Mouse (Mus musculus): ENCODE results near the gene Vegfb.

Vegfb gene

DNA sequence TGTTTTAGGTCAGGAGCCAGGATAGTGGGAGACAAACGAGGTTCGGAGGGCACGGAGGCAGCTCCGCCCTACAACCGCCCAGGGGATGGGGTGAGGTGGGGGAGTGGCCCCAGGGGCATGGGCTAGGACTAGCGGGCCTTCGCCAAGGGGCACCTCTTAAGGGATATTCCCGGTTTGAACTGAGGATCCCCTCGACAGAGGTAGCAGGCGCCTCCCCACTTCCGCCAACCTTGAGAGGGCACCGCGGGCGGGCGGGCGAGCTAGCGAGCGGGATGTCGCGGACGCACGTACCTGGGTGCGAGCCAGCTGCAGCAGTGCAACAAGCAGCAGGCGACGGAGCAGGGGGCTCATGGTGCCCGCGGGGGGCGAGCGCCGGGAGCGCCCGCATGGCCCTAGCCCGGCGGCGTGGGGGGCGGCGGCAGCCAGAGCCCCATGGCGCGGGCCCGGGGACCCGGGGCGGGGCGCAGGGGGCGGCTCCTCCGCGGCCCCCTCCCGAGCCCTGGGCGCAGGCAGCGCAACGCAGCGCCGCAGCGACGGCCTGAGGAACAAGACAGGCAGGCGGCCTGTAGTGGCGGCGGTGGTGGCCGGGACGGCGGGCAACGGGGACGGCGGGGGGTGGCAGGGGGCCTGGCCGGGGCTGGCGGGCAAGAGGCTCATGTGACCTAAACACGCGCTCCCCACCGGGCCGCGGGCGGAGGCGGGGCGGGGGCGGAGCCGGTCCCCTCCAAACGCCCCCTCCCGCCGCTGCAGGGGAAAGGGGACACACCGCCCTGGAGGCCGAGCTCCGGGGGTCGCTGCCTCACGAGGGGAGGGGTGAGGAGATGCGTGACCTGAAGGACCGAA lies at the start of gene Vegfb:
Gene Vegfb (minus strand): TSS at position 591 of the 843 bp plus-strand sequence.
- DNase-seq (ENCODE audit: low read depth, low spot score): no peak

DNA sequence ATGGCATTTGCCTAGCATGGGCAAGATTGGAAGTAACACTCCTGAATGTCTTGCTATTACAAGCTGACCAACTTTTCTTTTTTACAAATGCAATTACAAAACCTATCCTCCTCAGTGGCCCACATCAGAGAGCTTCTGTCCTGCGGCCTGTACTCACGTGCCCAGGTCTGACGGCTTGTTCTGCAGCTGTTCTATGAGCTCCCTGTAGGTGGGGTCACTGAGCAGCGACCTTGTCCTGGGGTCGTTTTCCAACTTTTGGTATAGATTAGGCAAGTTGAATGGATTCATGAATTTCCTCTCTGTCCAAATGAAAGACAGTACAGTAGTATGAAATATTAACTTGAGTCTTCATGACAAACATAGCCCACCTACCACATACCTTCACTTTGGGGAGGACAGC lies 46.6 kb upstream of the Vegfb start:
- no peak for DNase-seq (ENCODE audit: low read depth, low spot score)

DNA sequence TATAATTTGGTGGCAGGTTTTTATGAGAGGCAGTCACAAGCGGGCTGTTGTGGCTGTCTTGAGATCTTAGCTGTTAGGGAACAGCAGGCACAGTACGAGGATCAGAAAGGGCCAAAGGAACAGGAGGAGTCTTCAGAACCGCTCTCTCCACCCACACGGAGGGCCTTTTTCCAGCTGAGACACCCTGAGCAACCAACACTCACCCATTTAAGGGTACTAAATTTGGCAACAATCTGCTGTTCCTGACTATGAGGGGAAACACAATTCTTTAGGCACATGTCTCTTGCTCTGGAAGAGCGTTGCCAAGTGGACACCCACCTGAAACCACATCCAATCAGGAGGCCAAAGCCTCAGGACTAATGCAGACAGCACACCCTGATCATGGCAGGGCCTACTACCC lies 42.1 kb upstream of the Vegfb start:
- DNase-seq (ENCODE audit: low read depth, low spot score): peak; percentile 85

DNA sequence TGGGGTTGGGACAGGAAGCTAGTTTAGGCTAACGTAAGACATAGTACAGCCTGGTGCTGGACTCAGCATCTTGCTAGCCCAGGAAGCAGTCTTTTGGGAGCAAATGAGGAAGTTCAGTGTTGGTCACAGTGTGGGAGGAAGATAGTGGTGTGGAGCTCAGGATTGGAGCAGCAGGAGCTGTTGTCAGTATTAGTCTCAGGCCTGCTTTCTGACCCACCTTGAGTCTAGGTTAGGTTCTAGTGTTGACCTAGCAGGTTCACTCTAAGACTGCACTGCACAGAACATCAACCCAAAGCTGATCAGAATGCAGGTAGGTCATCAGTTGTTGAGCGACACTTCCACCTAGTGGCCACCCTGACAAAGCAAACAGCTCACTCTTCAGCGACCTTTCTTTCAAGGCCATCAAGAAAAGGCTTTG lies 32.8 kb upstream of the Vegfb start:
- DNase-seq (ENCODE audit: low read depth, low spot score): peak; percentile 13

DNA sequence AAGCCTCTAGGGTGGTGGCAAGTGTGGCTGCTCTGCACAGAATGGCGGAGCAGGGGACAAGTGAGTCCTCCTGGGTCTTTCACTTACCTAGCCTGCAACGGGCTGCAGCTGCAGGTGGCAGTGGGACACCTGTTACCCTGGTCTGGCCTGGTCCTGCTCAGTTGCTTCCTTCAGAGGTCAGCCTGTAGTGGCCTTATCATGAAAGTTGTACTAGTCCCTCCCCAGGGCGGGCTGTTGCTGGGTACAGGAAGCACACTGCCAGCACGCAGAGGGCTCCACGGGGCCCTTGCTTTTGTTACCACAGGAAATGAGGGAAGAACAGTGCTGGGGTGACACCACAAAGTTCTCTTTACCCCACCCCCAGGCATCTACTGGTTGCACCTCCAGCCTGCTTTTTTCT lies 31.7 kb upstream of the Vegfb start, which contains the start of gene Fermt3:
Gene Fermt3 (minus strand): TSS at position 279 of the 400 bp plus-strand sequence.
- peak; percentile 18 for DNase-seq (ENCODE audit: low read depth, low spot score)

DNA sequence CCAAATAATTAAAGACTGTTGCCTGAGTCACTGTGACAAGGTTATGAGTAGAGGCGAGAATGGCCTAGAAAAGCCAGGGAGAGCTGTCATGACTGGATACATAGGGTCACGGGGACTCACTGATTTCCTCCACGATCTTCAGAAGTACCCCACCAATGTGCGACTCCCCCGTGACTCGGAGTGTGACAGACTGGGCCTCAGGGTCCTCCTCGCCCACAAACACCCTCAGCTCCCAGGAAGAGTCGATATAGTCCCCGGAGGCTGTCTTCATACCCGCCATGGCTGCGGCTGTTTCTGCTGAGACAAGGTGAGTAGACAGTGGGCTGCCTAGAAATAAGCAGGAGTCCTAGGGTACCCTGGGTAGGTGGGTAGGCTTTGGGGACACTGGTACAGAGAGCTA lies 31.1 kb upstream of the Vegfb start:
- DNase-seq (ENCODE audit: low read depth, low spot score): no peak

DNA sequence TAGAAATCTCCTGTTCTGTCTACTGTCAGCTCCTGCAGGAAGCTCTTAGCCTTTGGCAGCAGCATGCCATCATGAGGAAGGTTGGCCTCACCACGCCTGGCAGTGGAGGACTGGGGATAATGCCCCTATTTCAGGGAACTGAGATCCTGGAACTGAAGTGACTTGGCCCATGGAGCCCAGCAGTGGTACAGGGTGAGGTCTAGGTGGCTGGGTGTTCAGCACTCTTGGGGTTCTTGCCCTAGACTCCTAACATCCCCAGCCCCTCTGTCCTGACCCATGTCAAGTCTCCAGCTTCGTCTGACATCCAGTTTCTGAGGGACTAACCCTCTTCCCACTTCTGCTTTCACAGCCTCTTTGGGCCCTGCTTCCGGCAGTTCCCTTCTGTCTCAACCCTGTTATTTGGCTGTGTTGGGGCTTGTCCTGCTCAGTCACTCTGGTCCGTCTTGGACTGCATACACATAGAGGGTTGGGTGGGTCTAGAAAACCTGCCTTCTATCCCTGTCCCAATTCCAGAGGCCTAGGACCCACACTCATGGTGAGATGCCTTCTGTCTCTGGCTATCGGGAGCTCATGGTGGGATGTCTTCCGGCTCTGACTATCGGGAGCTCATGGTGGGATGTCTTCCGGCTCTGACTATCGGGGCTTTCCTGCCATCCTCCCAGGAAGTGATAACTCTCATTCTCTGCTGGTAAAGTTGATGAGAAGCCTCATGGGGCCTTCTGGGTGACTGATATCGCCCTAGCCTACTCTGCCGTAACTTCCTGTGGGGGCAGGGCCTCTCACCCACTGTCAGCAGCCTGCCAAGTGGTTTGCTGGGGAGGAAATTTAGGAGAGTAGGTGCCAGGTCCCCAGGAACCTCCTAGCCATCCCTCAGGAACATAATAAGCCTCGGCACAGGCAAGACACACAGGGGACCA lies 30.3 kb upstream of the Vegfb start:
- no peak for DNase-seq (ENCODE audit: low read depth, low spot score)

DNA sequence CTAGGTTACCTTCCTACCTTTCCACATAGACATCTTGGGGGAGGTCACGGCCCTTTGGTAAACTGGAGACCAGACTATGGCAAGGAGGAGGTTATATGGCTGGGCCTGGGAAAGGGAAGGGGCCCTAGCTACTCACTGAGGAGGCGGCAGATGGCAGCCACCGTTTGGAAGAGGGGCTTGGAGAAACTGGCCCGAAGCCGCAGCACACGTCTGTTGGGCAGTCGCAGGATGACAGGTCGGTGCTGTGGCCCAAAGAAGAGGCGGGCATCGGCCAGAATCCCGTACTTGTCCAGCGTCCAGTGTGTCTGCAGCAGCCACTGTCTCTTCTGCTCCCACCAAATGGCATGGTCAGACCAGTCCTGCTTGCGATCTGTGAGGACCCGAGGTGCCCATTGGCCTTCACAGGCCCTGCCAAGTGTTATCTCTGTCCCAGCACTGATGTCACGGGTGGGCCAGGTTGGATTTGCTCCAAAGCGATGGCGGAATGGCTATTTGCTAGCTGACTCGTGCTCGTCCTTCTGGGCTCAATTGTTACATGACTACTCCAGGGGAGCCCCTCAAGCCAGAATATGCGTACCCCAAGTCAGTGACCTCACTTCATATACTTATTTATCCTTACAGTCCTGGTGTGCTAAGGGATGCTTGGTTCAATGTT lies 27.2 kb upstream of the Vegfb start:
- no peak for DNase-seq (ENCODE audit: low read depth, low spot score)

DNA sequence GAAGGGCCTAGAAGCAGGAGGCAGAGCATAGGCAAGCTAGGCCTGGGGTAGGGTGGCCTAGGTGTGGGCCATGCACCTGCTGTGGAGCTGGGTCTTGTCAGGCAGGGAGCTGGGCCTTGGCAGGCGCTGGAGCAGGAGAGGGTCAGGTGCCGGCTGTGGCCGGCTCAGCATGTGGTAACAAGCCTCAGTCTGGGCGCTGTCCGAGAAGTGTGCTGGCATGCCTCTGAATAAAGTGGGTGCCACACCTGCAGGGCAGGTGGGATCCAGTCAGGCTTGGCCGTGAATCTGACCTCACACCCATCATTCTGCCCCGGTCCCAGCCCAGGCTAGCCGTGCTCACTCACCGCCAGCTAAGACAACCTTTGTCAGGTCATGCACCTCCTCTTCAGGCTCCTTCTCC lies 26.5 kb upstream of the Vegfb start:
- DNase-seq (ENCODE audit: low read depth, low spot score): no peak

DNA sequence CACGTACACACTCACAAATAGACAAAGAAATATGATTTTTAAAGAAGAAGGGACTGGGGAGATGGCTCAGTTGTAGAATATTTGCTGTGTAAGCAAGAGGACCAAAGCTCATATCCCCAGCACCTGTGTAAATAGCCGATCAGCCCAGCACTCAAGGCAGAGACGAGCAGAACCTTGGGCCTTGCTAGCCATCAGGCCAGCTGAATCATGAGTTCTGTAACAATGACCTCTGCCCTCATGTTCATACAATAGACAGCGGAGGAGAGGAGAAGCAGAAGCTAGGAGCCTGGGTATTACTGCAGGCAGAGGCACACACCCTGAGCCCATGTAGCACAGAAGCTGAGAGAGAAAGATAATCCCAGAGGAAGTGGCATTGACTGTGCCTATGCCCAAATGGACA lies 25.0 kb upstream of the Vegfb start:
- no peak for DNase-seq (ENCODE audit: low read depth, low spot score)

DNA sequence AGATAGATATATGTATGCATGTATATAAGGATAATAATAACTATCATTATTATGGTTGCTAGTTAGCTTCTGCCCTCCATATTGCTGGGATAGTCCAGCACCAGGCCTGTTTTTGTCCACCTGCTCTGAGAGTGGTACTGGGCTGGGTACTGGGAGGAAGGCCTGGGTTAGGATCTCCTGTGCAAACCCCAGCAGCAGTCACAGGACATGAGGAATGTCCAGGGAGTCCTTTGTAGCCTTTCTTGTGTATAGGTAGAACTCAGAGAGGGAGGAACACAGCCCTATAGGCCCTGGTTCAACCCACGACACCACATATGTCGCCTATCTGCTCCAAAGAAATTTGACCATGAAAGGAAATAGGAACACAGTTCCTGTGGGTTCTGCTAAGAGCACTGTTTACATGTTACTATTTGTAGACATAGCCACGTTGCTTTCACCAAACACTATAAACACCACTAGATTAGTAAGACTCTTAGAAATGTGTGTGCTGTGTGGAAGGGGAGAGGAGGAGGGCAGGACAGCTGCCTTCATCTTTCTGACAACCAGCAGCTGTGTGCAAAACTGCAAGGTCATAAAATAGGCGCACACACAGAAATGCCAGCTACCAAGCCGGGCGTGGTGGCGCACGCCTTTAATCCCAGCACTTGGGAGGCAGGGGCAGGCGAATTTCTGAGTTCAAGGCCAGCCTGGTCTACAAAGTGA lies 19.6 kb upstream of the Vegfb start:
- no peak for DNase-seq (ENCODE audit: low read depth, low spot score)

DNA sequence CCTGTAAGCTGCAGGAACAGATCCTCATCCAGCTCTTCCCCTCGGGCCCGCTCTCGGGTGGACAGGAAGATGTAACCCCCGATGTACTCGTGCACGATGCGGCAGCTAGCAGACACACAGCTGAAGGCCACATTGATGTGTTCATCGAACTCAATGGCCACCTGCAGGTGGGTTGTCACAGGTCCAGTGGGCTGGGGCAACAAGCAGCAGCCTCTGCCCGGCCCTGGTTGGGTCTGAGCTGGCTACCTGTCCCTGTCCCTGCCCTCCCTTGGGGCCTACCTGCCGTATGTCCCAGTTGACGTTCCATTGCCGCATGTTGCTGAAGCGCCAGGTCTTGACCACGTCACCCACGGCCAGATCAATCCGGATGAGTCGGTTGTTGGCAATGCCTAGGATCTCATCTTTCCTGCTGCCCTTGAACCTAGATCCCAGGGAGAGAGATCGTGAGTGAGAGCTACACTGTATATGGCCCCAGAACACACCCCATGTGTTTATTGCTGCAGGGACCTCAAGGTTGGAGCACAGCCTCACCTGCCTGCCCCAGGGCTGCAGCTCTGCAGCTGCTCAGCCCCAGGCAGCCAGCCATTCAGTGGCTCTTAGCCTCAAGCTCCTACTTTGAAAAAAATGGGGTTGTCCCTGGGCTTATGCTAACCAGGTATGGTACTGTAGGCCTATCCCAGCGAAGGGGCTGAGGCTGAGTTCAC lies 12.1 kb upstream of the Vegfb start:
- DNase-seq (ENCODE audit: low read depth, low spot score): no peak

DNA sequence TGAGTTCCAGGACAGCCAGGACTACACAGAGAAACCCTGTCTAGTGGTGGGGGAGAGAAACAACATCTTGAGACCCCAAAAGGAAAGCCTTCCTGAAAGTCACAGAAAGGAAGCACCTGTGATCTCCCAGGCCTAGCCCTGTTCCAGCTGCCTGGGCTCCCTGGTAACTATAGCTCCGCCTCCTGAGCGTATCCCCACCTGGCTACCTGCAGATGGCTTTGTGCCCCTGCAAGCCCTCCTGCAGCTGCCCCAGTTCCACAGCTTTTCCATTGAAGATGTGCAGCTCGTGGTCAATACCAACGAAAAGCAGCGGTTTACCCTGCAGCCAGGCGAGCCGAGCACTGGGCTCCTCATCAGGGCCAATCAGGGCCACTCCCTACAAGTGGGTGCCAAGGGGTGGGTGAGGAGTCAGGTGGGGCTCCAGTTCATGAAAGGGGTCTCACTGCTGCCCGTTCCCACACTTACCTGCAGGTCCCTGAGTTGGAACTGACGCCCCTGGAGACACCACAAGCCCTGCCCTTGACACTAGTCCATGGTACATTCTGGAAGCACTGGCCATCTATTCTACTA lies 10.4 kb upstream of the Vegfb start:
- no peak for DNase-seq (ENCODE audit: low read depth, low spot score)

DNA sequence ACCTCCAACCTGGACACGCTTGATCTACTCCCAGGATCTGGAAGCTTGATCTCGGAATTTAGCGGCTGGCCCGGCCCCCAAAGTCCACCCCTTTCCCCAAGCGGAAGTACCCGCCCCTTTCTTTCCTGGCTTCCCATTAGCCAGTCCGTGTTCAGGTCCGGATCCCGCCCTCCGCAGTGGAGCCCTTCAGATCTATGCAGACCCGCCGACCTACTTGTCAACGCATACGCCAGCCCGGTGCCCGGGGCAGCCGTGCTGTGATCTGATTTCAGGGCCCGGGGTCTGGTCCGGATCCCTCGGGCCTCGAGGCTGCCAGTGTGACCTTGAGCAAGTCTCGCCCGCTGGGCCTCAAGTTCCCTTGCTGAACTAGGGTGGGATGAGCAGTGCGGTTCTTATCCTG lies 8.6 kb upstream of the Vegfb start, which contains the start of the genes Nudt22 and Trpt1:
Gene Nudt22 (minus strand): TSS at position 112 of the 400 bp plus-strand sequence.
Gene Trpt1 (plus strand): TSS at position 126 of the 400 bp plus-strand sequence.
- no peak for DNase-seq (ENCODE audit: low read depth, low spot score)

DNA sequence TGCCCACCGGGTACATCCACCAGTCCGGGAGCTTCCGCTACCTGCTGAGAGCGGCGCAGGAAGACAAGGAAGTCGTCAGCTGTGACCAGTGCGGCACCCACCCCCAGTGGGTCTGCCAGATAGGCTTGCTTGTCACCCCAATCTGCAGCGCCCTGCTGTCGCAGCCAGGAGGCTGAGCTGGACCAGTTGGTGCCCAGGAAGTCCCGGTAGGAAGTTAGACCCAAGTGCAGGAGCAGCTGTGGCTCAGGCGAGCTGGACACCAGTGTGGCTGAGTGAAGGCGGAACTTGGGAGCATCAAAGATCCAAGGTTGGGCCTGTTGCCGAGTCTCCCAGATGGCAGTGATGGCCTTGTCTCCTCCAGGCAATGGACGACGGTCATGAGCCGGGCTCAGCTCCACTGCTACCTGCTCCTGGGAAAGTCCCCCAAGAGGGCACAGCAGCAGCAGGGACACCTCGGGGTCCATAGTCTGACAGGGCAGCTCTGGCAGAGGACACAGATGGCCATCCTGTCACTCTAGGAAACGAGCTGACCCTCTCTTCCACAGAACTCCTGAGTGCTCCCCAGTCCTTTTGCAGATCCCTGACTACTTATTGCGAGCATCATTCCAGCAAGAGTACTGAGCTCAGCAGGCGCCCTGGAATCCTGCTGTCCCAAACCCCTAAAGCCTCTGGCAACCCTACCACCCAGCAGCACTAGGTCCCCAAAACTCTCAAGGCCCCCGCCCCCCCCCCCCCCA lies 8.0 kb upstream of the Vegfb start:
- no peak for DNase-seq (ENCODE audit: low read depth, low spot score)

DNA sequence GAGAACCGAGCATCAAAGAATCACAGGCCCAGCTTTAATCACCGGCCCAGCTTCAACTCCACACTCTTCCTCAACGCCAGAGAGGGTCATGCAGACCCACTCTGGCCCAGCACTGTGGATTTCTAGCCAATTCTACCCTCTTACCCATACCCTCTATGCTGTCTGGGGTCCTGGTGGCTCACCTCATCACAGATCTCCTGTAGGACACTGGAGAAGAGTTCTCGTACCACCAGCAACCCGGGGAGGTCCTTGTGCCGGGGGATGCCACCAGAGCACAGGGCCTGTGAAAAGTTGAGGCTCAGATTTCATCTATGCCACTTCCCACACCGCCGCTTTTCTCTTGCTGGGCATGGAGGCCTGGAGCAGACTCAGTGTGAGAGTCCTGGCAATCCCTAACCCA lies 7.0 kb upstream of the Vegfb start:
- DNase-seq (ENCODE audit: low read depth, low spot score): no peak

DNA sequence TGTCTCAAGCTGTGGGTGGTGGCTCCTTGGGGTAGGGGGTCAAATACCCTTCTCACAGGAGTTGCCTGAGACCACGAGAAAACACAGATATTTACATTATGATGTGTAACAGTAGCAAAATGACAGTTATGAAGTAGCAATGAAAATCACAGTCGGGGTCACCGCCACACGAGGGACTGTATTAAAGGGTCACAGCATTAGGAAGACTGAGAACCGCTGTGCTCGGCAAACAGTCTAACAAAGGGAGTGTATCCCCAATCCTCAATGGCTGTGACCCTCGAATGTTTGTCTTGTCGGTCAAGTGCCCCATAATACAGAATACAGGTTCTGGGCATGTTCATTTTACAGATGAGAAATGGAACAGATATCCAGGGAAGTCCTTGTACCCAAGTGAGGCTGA lies 6.6 kb upstream of the Vegfb start:
- DNase-seq (ENCODE audit: low read depth, low spot score): no peak

DNA sequence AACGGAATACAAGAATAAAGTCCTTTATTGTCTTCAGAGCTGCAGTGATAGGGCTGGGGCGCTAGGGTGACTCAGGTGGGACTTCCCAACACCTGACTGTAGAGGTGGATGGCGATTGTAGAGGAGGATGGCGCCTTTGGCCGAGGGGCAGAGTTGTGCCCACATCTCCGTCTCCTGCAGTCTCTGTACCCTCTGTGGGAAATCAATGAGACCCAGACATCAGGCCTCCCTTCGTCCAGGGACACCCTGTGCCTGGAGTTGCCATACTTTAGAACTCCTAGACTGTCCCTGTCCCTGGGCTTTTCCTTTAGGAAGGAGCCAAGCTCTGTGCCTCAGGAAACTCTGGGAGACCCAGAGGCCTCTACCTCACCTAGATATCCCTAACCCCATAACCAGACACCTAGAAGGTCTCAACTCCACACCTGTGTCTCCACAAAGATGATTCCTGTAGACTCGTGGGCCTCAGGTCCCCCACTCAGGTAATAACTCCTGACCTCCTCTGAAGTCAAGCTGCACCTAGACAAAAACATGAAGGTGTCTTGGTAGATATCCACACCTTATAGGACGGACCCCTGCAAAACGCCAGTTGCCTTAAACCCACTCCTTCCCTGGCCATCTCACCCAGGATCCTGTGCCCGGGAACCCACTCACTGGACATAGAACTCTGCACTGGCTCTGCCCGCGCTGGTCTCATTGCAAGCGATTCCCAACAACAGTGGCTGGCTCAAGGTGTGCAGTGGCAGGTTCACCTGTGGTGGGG lies 5.7 kb upstream of the Vegfb start:
- no peak for DNase-seq (ENCODE audit: low read depth, low spot score)
